Mouse (Mus musculus): ENCODE measurements around the gene Phf5a. TPM values are rescaled to one million over a fixed set of nuclear protein-coding genes. Genes with fewer than 3 reads are reported as not detected.
"Not testable (repeated sequence)": the region's sequence is repeated elsewhere in the genome, so short reads cannot be mapped to it uniquely, and the experiment has no call there.

Phf5a gene
- polyA plus RNA-seq (2015; fragmentation: Nextera tagmentation; extraction: Ambion mirVana), result 133 and 145 TPM in 2 replicates

GRCm38 (mm10) chr15:81871604-81872261, at the start of gene Phf5a:
Gene Phf5a, minus strand, starts transcription at chr15:81871911.
- Histone ChIP-seq H3K4me1 (peaks cover 20% of the 10 kb centered on the region), H3K9me3 (replicated peaks) (no peaks in the 10 kb centered on the region), H3K27ac (replicated peaks) (peak within 1 kb of the TSS; percentile 100), H3K4me3 (replicated peaks) (peak within 1 kb of the TSS; percentile 100), H3K36me3 (peaks cover 38% of the 10 kb centered on the region), H3K27me3 (no peaks in the 10 kb centered on the region), H3K9ac (peak within 1 kb of the TSS; percentile 98), H3K4me2 (replicated peaks) (peak within 1 kb of the TSS; percentile 81)
- peak; percentile 93 for ATAC-seq (ENCODE audit: insufficient number of reproducible peaks, low FRiP score, low TSS enrichment, low read depth)
- under 1% methylated on average over 30 of the region's 30 CpGs for WGBS

- no peak for ATAC-seq (ENCODE audit: insufficient number of reproducible peaks, low FRiP score, low TSS enrichment, low read depth)
- whole genome bisulfite sequencing, result 71% methylated on average over 5 of the region's 5 CpGs
Measured at GRCm38 (mm10) chr15:81921255-81921654, 49.5 kb upstream of the Phf5a start.

GRCm38 (mm10) chr15:81920546-81921217, 49.0 kb upstream of the Phf5a start:
- no peak overlapping the region; the same call in 1 of the 2 replicates for H3K9ac ChIP-seq
- WGBS, result 80% methylated on average over 10 of the region's 10 CpGs

More at GRCm38 (mm10) chr15:81921255-81921654, 49.5 kb upstream of the Phf5a start:
- Histone ChIP-seq H3K9me3 (replicated peaks) (no peaks in the 10 kb centered on the region), H3K27ac (replicated peaks) (no peak overlapping the region), H3K4me1 (peaks cover 20% of the 10 kb centered on the region), H3K36me3 (peaks cover 35% of the 10 kb centered on the region), H3K27me3 (no peaks in the 10 kb centered on the region), H3K4me3 (replicated peaks) (no peak overlapping the region), H3K4me2 (replicated peaks) (no peak overlapping the region), H3K9ac (no peak overlapping the region; the same call in 1 of the 2 replicates)

GRCm38 (mm10) chr15:81919062-81919461, 47.4 kb upstream of the Phf5a start:
- Histone ChIP-seq H3K27me3 (no peaks in the 10 kb centered on the region), H3K27ac (replicated peaks) (no peak overlapping the region), H3K4me3 (replicated peaks) (no peak overlapping the region), H3K9me3 (replicated peaks) (no peaks in the 10 kb centered on the region), H3K36me3 (peaks cover 56% of the 10 kb centered on the region), H3K4me2 (replicated peaks) (no peak overlapping the region), H3K4me1 (0 out of 2 replicates have a peak, but pooled peaks cover 4% of the 10 kb centered on the region), H3K9ac (no peak overlapping the region)
- WGBS, result 80% methylated on average over 5 of the region's 5 CpGs
- ATAC-seq (ENCODE audit: insufficient number of reproducible peaks, low FRiP score, low TSS enrichment, low read depth), result no peak

More at GRCm38 (mm10) chr15:81920546-81921217, 49.0 kb upstream of the Phf5a start:
- Histone ChIP-seq H3K27ac (replicated peaks) (no peak overlapping the region), H3K36me3 (peaks cover 41% of the 10 kb centered on the region), H3K4me1 (peaks cover 19% of the 10 kb centered on the region), H3K4me3 (replicated peaks) (no peak overlapping the region), H3K9me3 (replicated peaks) (no peaks in the 10 kb centered on the region), H3K4me2 (replicated peaks) (no peak overlapping the region), H3K27me3 (no peaks in the 10 kb centered on the region)
- no peak for ATAC-seq (ENCODE audit: insufficient number of reproducible peaks, low FRiP score, low TSS enrichment, low read depth)

GRCm38 (mm10) chr15:81917621-81918463, 46.1 kb upstream of the Phf5a start:
- ATAC-seq (ENCODE audit: insufficient number of reproducible peaks, low FRiP score, low TSS enrichment, low read depth), result no peak
- no peaks in the 10 kb centered on the region for H3K27me3 ChIP-seq
- no peak overlapping the region for H3K9ac ChIP-seq
- no peak overlapping the region for H3K27ac ChIP-seq (replicated peaks)
- 52% methylated on average over 6 of the region's 6 CpGs for WGBS
- peaks cover 62% of the 10 kb centered on the region for H3K36me3 ChIP-seq
- H3K4me2 ChIP-seq (replicated peaks), result no peak overlapping the region
- H3K4me3 ChIP-seq (replicated peaks), result no peak overlapping the region
- no peaks in the 10 kb centered on the region for H3K4me1 ChIP-seq
- no peaks in the 10 kb centered on the region for H3K9me3 ChIP-seq (replicated peaks)

GRCm38 (mm10) chr15:81917201-81917600, 45.5 kb upstream of the Phf5a start:
- Histone ChIP-seq H3K4me3 (replicated peaks) (no peak overlapping the region), H3K27ac (replicated peaks) (no peak overlapping the region), H3K4me2 (replicated peaks) (no peak overlapping the region), H3K9ac (no peak overlapping the region), H3K9me3 (replicated peaks) (no peaks in the 10 kb centered on the region), H3K4me1 (no peaks in the 10 kb centered on the region), H3K36me3 (peaks cover 64% of the 10 kb centered on the region), H3K27me3 (no peaks in the 10 kb centered on the region)
- ATAC-seq (ENCODE audit: insufficient number of reproducible peaks, low FRiP score, low TSS enrichment, low read depth), result no peak
- WGBS, result 90% methylated on average over 12 of the region's 12 CpGs

- H3K27ac ChIP-seq (replicated peaks), result no peak overlapping the region
- H3K27me3 ChIP-seq, result no peaks in the 10 kb centered on the region
- WGBS, result 85% methylated on average over 5 of the region's 5 CpGs
- no peak overlapping the region for H3K9ac ChIP-seq
- no peak overlapping the region for H3K4me2 ChIP-seq (replicated peaks)
- H3K4me1 ChIP-seq, result no peaks in the 10 kb centered on the region
- H3K4me3 ChIP-seq (replicated peaks), result no peak overlapping the region
- H3K36me3 ChIP-seq, result peaks cover 72% of the 10 kb centered on the region
- H3K9me3 ChIP-seq (replicated peaks), result no peaks in the 10 kb centered on the region
- ATAC-seq (ENCODE audit: insufficient number of reproducible peaks, low FRiP score, low TSS enrichment, low read depth), result no peak
Measured at GRCm38 (mm10) chr15:81915663-81916062, 44.0 kb upstream of the Phf5a start.

- WGBS, result 82% methylated on average over 5 of the region's 5 CpGs
- H3K9ac ChIP-seq, result no peak overlapping the region
- no peaks in the 10 kb centered on the region for H3K4me1 ChIP-seq
- no peak overlapping the region for H3K27ac ChIP-seq (replicated peaks)
- H3K36me3 ChIP-seq, result peaks cover 81% of the 10 kb centered on the region
- H3K4me3 ChIP-seq (replicated peaks), result no peak overlapping the region
- H3K9me3 ChIP-seq (replicated peaks), result no peaks in the 10 kb centered on the region
- no peak for ATAC-seq (ENCODE audit: insufficient number of reproducible peaks, low FRiP score, low TSS enrichment, low read depth)
- H3K4me2 ChIP-seq (replicated peaks), result no peak overlapping the region
- no peaks in the 10 kb centered on the region for H3K27me3 ChIP-seq
Measured at GRCm38 (mm10) chr15:81914668-81915067, 43.0 kb upstream of the Phf5a start.

GRCm38 (mm10) chr15:81912498-81912897, 40.8 kb upstream of the Phf5a start:
- Histone ChIP-seq H3K27ac (replicated peaks) (no peak overlapping the region), H3K4me1 (no peaks in the 10 kb centered on the region), H3K9me3 (replicated peaks) (no peaks in the 10 kb centered on the region), H3K4me2 (replicated peaks) (no peak overlapping the region), H3K9ac (no peak overlapping the region), H3K27me3 (no peaks in the 10 kb centered on the region), H3K36me3 (peaks cover 98% of the 10 kb centered on the region), H3K4me3 (replicated peaks) (no peak overlapping the region)
- ATAC-seq (ENCODE audit: insufficient number of reproducible peaks, low FRiP score, low TSS enrichment, low read depth), result no peak
- 70% methylated on average over 2 of the region's 2 CpGs for WGBS

GRCm38 (mm10) chr15:81908767-81909166, 37.1 kb upstream of the Phf5a start:
- H3K9me3 ChIP-seq (replicated peaks); H3K9ac ChIP-seq; H3K27me3 ChIP-seq; ATAC-seq (ENCODE audit: insufficient number of reproducible peaks, low FRiP score, low TSS enrichment, low read depth); H3K4me1 ChIP-seq; H3K4me3 ChIP-seq (replicated peaks); H3K4me2 ChIP-seq (replicated peaks); H3K27ac ChIP-seq (replicated peaks): not testable (repeated sequence)
- 84% methylated on average over 4 of the region's 4 CpGs for WGBS
- H3K36me3 ChIP-seq, result peaks cover 98% of the 10 kb centered on the region

- H3K4me3 ChIP-seq (replicated peaks), result no peak overlapping the region
- no peaks in the 10 kb centered on the region for H3K9me3 ChIP-seq (replicated peaks)
- no peaks in the 10 kb centered on the region for H3K4me1 ChIP-seq
- H3K9ac ChIP-seq, result no peak overlapping the region
- ATAC-seq (ENCODE audit: insufficient number of reproducible peaks, low FRiP score, low TSS enrichment, low read depth), result no peak
- H3K27me3 ChIP-seq, result no peaks in the 10 kb centered on the region
- no peak overlapping the region for H3K4me2 ChIP-seq (replicated peaks)
- peaks cover 95% of the 10 kb centered on the region for H3K36me3 ChIP-seq
- no peak overlapping the region for H3K27ac ChIP-seq (replicated peaks)
- WGBS, result 93% methylated on average over 8 of the region's 8 CpGs
Measured at GRCm38 (mm10) chr15:81907953-81908352, 36.2 kb upstream of the Phf5a start.
